Mouse (Mus musculus) adrenal gland, postnatal 36 days (tissue): Measurements from ENCODE around the gene Rsu1. TPM values are rescaled to one million over a fixed set of nuclear protein-coding genes. Genes with fewer than 3 reads are reported as not detected.
"Not testable (repeated sequence)": the region's sequence is repeated elsewhere in the genome, so short reads cannot be mapped to it uniquely, and the experiment has no call there.

ENCODE experiments used
- DNase-seq, 2 experiments: peaks; one replicate each; pipeline ENCODE4 v3.0.0; 2021; ENCODE audit warnings: mixed read lengths in 1 of 2
- total RNA-seq, 2 experiments: library from RNA; stranded (reverse); gene quantifications; 2 replicates each; pipeline ENCODE4 v1.2.3; 2021

Rsu1 gene
- total RNA-seq, 2 experiments from 2014 or later: 72.3 to 73.5 TPM

GRCm38 (mm10) chr2:13226031-13226430 is 45.2 kb downstream of the Rsu1 start:
- DNase-seq: no peak

GRCm38 (mm10) chr2:13224546-13224945 is 46.7 kb downstream of the Rsu1 start:
- DNase-seq: no peak

- no peak for DNase-seq
Observed at GRCm38 (mm10) chr2:13223451-13223850, 47.8 kb downstream of the Rsu1 start.

DNA sequence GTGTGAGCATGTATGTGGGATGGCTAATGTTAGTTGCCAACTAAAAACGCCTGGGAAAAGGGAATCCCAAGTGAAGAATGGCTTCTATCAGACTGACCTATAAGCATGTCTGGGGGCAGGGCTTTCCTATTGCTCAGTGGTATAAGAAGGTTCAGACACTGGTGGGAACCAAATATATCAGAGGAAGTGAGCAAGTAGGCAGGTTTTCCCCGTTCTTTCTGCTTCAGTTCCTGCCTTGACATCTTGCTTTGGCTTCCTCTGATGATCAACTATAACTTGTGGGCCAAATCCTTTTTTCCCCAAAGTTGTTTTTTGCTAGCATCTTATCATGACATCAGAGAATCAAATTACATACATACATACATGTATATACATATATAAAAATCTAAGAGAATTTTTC is 51.1 kb downstream of the Rsu1 start:
- no peak for DNase-seq

DNA sequence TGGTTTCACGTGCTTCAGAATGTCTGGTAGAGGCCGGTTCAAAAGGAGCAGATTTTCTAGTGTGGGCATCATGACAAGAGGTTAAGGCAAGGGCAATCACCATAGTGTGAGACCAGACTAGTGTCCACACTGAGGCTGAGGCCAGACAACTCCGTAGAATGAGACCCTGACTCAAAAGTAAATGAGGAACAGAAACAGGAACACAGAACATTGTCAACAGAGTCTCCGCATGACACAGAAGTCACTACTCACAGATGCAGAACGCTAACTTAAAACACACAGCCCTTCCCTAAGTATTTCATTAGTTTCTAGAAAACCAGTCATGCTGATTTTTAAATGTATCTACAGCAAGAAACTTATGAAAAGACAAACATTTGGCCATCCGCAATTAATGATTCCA is 53.1 kb downstream of the Rsu1 start:
- DNase-seq: no peak

DNA sequence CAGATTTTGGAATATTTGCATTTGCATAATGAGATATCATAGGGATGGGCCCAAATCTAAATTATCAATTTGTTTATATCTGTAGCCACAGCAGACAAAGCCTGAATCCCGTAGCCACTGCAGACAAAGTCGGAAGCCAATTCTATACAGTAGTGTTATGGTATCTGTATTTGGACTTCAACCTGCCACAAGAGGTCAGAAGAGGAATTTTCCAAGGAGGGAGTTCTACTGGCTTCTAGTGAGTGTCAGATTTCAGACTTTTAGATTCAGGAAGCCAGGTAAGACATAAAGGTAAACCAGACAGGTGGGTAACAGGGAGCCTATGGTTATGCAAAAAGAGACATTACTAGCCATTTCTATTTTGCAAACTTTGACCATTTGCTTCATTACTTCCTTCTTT is 64.4 kb downstream of the Rsu1 start:
- no peak for DNase-seq

DNA sequence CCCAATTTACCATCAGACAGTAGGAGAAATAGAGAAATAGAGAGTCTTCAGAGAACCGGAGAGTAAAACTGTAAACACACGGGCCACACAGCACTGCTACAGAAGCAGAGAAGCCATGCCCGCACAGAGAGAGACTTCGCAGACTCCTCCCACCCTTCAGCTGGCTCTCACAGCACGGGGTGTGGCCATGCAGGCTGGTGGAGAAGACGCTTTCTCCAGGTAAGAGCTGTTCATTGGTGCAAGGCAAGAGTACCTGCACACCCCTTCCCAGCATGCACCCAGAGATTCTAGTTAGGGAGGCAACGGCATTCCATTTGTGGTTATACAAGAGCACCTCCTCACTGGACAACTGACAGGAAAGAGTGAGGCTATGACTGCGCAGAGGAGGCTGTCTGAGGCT is 64.8 kb downstream of the Rsu1 start:
- DNase-seq: no peak

DNA sequence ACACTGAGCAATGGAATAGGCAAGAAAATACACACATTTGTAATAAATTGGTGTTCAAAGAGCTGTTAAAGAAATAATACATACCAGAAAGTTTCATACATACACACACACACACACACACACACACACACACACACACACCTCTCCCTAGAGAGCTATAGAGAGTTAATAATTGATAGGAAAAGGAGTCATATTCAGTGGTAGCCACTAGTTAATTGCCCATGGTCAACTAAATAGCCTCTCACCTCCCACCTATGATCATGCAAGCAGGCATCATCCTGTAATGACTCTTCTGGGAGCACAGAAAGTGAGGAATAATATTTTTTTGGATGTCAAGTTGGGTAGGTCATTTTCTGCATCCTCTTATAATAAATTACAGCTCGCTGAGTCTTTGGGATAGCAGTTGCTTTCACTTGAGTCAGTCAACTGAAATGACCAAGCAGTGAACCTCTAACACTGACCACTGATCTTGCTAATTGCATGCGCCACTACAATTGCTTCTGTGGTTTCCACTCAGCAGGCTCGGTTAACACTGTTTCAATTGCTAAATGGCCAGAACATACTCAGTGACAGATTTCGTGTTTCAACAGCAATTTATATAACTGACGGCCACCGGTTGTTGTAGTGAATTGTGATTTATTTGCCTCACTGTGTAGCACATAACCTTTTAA is 68.3 kb downstream of the Rsu1 start:
- no peak for DNase-seq

DNA sequence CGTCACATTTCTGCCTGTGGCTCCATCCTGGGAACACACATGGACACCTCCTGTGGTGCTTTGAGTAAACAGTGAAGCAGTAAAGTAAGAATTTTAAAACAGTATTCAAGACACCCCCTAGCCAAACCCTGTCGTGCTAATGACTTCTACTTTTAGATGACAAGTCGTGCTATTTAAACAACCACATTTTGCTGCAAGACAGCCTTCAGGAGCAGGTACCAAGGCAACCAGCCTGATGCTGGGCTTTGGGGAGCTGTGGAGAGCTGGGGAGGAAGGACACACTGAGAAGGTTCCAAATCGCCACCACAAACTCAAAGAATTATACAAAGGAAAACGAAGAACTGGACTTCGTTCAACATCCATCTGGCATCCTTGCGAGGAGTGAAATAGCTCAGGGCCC is 71.5 kb downstream of the Rsu1 start:
- no peak for DNase-seq

DNA sequence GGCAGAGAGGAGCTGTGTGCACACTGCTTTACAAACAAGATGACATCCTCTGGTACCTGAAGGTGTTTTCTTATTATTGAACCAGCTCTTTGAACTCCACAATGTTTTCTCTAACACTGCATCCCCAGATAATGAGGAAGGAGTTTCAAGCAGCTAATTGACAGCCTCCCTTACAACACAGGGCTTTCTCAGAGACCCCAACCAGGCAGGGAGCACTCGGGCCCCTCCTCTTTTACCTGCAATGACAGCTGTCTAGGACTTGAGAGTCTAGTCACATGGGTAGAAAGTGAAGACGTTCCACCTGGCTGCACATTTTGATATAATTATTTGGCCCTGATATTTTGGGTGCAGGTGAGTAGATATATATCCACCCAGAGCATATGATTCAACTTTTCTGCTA is 72.2 kb downstream of the Rsu1 start:
- no peak for DNase-seq

DNA sequence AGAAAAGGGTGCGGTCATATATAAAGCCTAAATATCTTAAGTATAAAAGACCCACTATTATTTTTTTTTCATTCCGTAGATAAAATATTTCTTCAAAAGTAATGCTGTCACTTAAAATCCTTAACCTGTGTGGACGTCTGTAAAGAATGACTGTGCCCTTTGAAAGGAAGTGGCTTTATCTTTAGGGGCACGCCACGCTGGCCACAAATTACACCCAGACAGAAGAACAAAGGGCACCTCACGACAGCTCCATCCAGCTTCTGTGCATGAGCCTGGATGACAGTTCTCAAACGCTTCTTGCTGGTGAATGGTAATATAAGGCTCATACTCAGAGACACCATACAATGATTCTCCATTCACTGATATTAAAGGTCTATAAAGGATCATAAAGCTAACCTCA is 75.7 kb downstream of the Rsu1 start:
- DNase-seq: no peak

GRCm38 (mm10) chr2:13192157-13192556 is 79.1 kb downstream of the Rsu1 start:
- no peak for DNase-seq

- no peak for DNase-seq
Observed at GRCm38 (mm10) chr2:13190767-13191166, 80.4 kb downstream of the Rsu1 start.

DNA sequence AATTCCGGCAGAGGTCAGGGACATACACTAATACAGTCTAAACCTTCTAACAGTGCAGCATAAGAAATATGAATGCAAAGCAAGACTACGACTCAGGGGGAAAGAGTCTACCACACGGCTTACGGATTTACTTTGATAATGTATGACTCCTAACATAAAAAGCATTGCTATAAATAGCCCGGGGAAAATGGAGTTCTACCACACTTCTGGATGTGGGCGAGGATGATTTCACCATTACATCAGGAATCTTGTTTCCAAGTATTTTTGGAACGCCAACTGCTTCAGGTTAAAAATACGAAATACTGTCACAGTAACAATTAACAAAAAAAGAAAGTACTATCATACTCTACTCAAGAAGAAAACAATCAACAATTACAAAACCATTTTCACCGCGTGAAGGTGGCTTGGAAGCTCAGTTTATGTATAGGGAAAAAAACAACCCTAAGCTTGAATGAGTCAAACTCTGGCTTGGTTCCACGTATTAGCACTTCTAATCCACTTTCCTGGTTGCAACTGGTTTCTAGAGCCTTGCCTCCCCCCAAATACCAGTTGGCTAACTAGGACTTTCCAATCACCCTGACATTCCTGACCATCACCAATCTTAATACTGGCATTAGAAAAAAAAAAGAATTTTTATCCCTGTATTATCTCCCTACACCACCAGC is 82.3 kb downstream of the Rsu1 start:
- DNase-seq: no peak

DNA sequence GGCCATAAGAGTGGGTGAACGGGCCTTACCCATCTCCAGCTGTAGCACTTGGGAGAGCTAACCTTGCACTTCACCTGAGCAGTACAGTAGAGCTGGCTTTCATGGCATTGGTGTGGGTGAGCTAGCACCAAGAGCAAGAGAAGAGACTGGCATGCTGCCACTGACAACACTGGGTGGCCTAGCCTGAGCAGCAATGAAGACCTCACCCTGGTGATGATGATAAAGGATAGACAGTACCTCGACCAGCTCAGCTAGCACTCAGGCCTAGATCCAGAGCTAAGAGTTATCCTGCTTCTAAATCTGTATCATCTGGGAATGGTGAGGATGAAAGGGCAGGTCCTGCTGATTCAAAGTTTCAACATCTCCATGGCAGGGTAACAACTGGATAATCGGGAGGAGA is 88.1 kb downstream of the Rsu1 start:
- no peak for DNase-seq

GRCm38 (mm10) chr2:13181899-13182298 is 89.3 kb downstream of the Rsu1 start:
- not testable (repeated sequence) for DNase-seq

DNA sequence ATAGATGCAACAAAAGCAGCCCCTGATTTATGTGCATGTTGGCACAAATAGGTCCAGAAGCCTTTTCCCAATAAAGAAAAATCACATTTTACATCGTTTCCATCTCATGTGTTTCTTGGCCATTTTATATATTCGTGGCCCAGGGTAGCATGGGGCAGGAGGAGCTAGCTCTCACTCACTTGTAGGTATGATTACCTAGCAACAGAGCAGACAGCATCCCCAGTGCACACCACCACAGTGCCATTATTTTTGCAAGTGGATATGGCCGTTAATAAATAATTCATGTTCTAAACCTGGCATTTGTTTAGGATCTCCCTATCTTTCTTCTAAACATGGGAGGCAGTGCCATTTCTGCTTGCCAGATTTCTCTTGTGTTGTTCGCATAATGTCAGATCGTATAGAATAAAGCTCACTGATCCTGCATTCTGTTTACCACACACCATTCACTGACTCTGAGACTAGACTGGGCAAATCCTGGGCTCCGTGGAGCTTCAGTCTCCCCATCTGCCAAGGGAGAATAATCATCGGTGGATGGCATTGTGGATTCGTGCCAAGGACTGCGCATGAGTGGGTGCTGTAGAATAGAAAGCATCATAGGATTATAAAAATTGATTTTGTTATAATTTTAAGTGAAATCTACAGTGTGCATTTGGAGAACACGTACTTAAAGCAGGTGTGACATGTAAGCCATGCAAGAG is 93.4 kb downstream of the Rsu1 start:
- DNase-seq: peak in 1 of 2 experiments; percentile 4

DNA sequence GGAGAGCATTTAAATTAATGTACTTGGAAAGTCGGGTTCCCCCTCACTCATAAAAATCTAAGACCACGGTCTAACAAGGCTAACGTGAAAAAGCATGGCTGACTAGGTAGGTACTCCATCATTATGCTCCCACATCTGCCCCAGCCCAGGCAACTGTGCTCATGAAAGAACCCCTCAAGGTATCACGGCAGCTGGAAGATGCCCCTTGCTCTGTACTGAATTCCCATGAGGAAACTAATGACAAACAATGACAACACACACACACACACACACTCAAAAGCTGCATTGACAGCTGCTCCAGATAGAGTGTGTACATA is 95.0 kb downstream of the Rsu1 start:
- no peak for DNase-seq

- DNase-seq: no peak
Observed at GRCm38 (mm10) chr2:13175536-13176303, 95.5 kb downstream of the Rsu1 start.

DNA sequence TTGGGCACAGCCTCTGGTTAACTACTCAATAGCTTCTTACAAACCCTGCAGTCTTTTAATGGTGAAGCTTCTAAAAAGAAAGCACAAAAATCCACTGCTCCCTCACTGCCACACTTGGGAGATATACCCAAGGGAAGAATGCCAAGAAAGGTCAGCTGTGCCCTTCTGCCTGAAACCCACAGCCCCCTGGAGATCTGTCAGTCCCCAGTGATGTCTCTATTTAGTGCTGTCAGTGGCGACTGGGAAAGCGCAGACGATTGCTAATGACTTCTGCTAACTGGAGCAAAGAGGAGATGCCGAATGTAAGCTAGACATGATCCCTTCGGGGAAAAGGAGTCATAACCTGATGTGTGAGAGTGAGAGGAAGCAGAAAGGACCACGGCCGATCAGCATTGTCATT is 96.8 kb downstream of the Rsu1 start:
- no peak for DNase-seq

GRCm38 (mm10) chr2:13170651-13171050 is 100.6 kb downstream of the Rsu1 start:
- DNase-seq: no peak

- no peak for DNase-seq
Observed at GRCm38 (mm10) chr2:13169962-13170361, 101.3 kb downstream of the Rsu1 start.
